Comparison of ENCODE assay signal across 10 mouse cellular contexts in the genomic region with DNA sequence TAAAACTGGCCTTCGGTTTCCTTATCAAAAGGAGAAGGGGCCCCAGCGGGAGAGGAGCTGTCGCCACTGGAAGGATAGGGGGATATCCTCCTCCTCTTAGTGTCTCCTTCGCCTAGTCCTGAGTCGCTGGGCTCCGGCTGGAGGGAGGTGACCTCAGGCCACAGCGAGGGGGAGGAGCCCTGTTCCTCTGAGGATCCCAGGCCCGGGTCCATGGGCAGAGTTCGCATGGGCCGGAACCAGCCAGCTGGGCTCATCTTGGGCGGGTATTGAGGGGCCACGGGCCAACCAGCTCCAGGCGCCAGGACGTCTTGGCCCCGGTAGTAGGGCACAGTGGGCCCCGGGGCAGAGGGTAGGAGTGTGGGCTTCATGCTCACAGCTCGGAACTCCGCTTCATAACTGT. TPM values are rescaled to one million over a fixed set of nuclear protein-coding genes. Genes with fewer than 3 reads are reported as not detected.
DNase-seq lines count a peak whose midpoint lies in the region; ATAC-seq lines count a peak whose summit lies in the region.
"Had no signal": no experiment of that assay in that cellular context is flagged by ENCODE, and none has a peak within 500 bp of the region (broad histone marks: within the 10 kb centered on the region; RNA-seq: fewer than 3 reads in every experiment).

No protein-coding gene starts in this region.

- H3K27me3 ChIP-seq in midbrain, embryonic 10.5 days (ENCODE audit: low read depth, poor library complexity, severe bottlenecking): peaks cover 48% of the 10 kb centered on the region
- peaks cover 12% of the 10 kb centered on the region; the same call in 1 of the 2 replicates for H3K27me3 ChIP-seq in midbrain, embryonic 16.5 days (ENCODE audit: control insufficient read depth, insufficient read depth, low read depth, low read length)
- H3K27me3 ChIP-seq in heart, embryonic 10.5 days (ENCODE audit: insufficient read depth, poor library complexity, severe bottlenecking): peaks cover 66% of the 10 kb centered on the region
- peaks cover 36% of the 10 kb centered on the region for H3K27me3 ChIP-seq in kidney, embryonic 15.5 days

- no peak for ATAC-seq in midbrain, embryonic 16.5 days
- no peak for ATAC-seq in kidney, embryonic 15.5 days (replicated peaks; ENCODE audit: low FRiP score)

- no peak overlapping the region for H3K27ac ChIP-seq in midbrain, embryonic 10.5 days (replicated peaks)
- no peak overlapping the region for H3K27ac ChIP-seq in midbrain, embryonic 16.5 days (ENCODE audit: low read length)
- no peak overlapping the region for H3K27ac ChIP-seq in heart, embryonic 10.5 days
- no peak overlapping the region for H3K27ac ChIP-seq in kidney, embryonic 15.5 days
- H3K27ac ChIP-seq: embryonic facial prominence, embryonic 15.5 days had no signal

- DNase-seq in midbrain, embryonic 10.5 days (ENCODE audit: low spot score): no peak
- no peak for DNase-seq in heart, embryonic 10.5 days (ENCODE audit: low spot score)
- peak; percentile 24 for DNase-seq in skeletal muscle tissue, adult 2 months (ENCODE audit: low read depth, low spot score)
- DNase-seq in thymus, postnatal 36 days: no peak
- no peak for DNase-seq in layer of hippocampus, adult 9-10 months (ENCODE audit: low spot score)
- DNase-seq in thymus, postnatal 4 days: no peak

- H3K36me3 ChIP-seq in midbrain, embryonic 10.5 days: no peaks in the 10 kb centered on the region
- no peaks in the 10 kb centered on the region for H3K36me3 ChIP-seq in midbrain, embryonic 16.5 days (ENCODE audit: control insufficient read depth, insufficient read depth, low read length)
- no peaks in the 10 kb centered on the region for H3K36me3 ChIP-seq in heart, embryonic 10.5 days
- no peaks in the 10 kb centered on the region for H3K36me3 ChIP-seq in kidney, embryonic 15.5 days
- H3K36me3 ChIP-seq: embryonic facial prominence, embryonic 15.5 days had no signal

- peaks cover 6% of the 10 kb centered on the region for H3K4me1 ChIP-seq in midbrain, embryonic 10.5 days
- no peaks in the 10 kb centered on the region for H3K4me1 ChIP-seq in midbrain, embryonic 16.5 days (ENCODE audit: control insufficient read depth, insufficient read depth, low read length)
- peaks cover 11% of the 10 kb centered on the region for H3K4me1 ChIP-seq in heart, embryonic 10.5 days
- H3K4me1 ChIP-seq in kidney, embryonic 15.5 days: peaks cover 9% of the 10 kb centered on the region; the same call in 1 of the 2 replicates
- H3K4me1 ChIP-seq: embryonic facial prominence, embryonic 15.5 days had no signal

- peak overlapping the region; percentile 21; the same call in 1 of the 2 replicates for H3K4me3 ChIP-seq in midbrain, embryonic 10.5 days
- H3K4me3 ChIP-seq in midbrain, embryonic 16.5 days (ENCODE audit: low read depth, low read length): no peak overlapping the region
- H3K4me3 ChIP-seq in heart, embryonic 10.5 days: peak overlapping the region; percentile 29; the same call in 1 of the 2 replicates
- H3K4me3 ChIP-seq in kidney, embryonic 15.5 days (replicated peaks): peak overlapping the region; percentile 11; the same call in 1 of the 2 replicates
- H3K4me3 ChIP-seq: embryonic facial prominence, embryonic 15.5 days had no signal

- H3K9ac ChIP-seq in midbrain, embryonic 16.5 days (ENCODE audit: low read depth, low read length): no peak overlapping the region
- H3K9ac ChIP-seq in kidney, embryonic 15.5 days: 0 out of 2 replicates have a peak overlapping the region, but pooled peaks have one; percentile 10
- H3K9ac ChIP-seq: embryonic facial prominence, embryonic 15.5 days had no signal

- WGBS in midbrain, embryonic 10.5 days: 31% methylated on average over 18 of the region's 18 CpGs
- WGBS in midbrain, embryonic 16.5 days: 32% methylated on average over 17 of the region's 18 CpGs
- WGBS in heart, embryonic 10.5 days: 9% methylated on average over 18 of the region's 18 CpGs
- WGBS in kidney, embryonic 15.5 days: 18% methylated on average over 18 of the region's 18 CpGs

- no peak overlapping the region for H3K4me2 ChIP-seq in midbrain, embryonic 16.5 days (ENCODE audit: low read length)
- H3K4me2 ChIP-seq in kidney, embryonic 15.5 days: peak overlapping the region; percentile 46
- H3K4me2 ChIP-seq: embryonic facial prominence, embryonic 15.5 days had no signal

- H3K9me3 ChIP-seq in midbrain, embryonic 10.5 days (replicated peaks): no peaks in the 10 kb centered on the region
- no peaks in the 10 kb centered on the region for H3K9me3 ChIP-seq in midbrain, embryonic 16.5 days (replicated peaks; ENCODE audit: control insufficient read depth, low read length, poor library complexity, severe bottlenecking)
- H3K9me3 ChIP-seq in heart, embryonic 10.5 days: no peaks in the 10 kb centered on the region
- no peaks in the 10 kb centered on the region for H3K9me3 ChIP-seq in kidney, embryonic 15.5 days (replicated peaks)
- H3K9me3 ChIP-seq: embryonic facial prominence, embryonic 15.5 days had no signal

RNA-seq across cellular contexts. Expression of gene Tbx21, which starts 16.3 kb away (rescaled TPM):
- 0.10 and 0.25 TPM in 2 replicates for polyA plus RNA-seq in midbrain, embryonic 10.5 days (2016; fragmentation: Nextera tagmentation; extraction: Ambion mirVana)
- polyA plus RNA-seq in midbrain, embryonic 16.5 days (2015; fragmentation: Nextera tagmentation; extraction: Ambion mirVana): 0.16 TPM in 2 replicates
- 0.21 TPM in 1 of 2 replicates, not detected in the other for polyA plus RNA-seq in heart, embryonic 10.5 days (2016; fragmentation: Nextera tagmentation; extraction: Ambion mirVana)
- polyA plus RNA-seq in kidney, embryonic 15.5 days (2015; fragmentation: Nextera tagmentation; extraction: Ambion mirVana): 0.14 and 0.27 TPM in 2 replicates
- polyA plus RNA-seq: intestine, embryonic 14.5 days had no signal

RNA-seq across cellular contexts. Expression of gene Osbpl7, which starts 48.4 kb away (rescaled TPM):
- 8.4 and 9.8 TPM in 2 replicates for polyA plus RNA-seq in midbrain, embryonic 10.5 days (2016; fragmentation: Nextera tagmentation; extraction: Ambion mirVana)
- polyA plus RNA-seq in midbrain, embryonic 16.5 days (2015; fragmentation: Nextera tagmentation; extraction: Ambion mirVana): 11.9 and 12.8 TPM in 2 replicates
- 6.5 and 9.4 TPM in 2 replicates for polyA plus RNA-seq in heart, embryonic 10.5 days (2016; fragmentation: Nextera tagmentation; extraction: Ambion mirVana)
- 8.8 and 12.7 TPM in 2 replicates for polyA plus RNA-seq in kidney, embryonic 15.5 days (2015; fragmentation: Nextera tagmentation; extraction: Ambion mirVana)

RNA-seq across cellular contexts. Expression of gene Tbkbp1, which starts 52.5 kb away (rescaled TPM):
- polyA plus RNA-seq in midbrain, embryonic 10.5 days (2016; fragmentation: Nextera tagmentation; extraction: Ambion mirVana): 4.3 and 4.9 TPM in 2 replicates
- 7.7 and 8.2 TPM in 2 replicates for polyA plus RNA-seq in midbrain, embryonic 16.5 days (2015; fragmentation: Nextera tagmentation; extraction: Ambion mirVana)
- 7.6 and 8.4 TPM in 2 replicates for polyA plus RNA-seq in heart, embryonic 10.5 days (2016; fragmentation: Nextera tagmentation; extraction: Ambion mirVana)
- polyA plus RNA-seq in kidney, embryonic 15.5 days (2015; fragmentation: Nextera tagmentation; extraction: Ambion mirVana): 5.5 and 5.8 TPM in 2 replicates

RNA-seq across cellular contexts. Expression of gene Mrpl10, which starts 57.4 kb away (rescaled TPM):
- 81.1 and 82.9 TPM in 2 replicates for polyA plus RNA-seq in midbrain, embryonic 10.5 days (2016; fragmentation: Nextera tagmentation; extraction: Ambion mirVana)
- 58.9 and 59.1 TPM in 2 replicates for polyA plus RNA-seq in midbrain, embryonic 16.5 days (2015; fragmentation: Nextera tagmentation; extraction: Ambion mirVana)
- 82.7 and 93.1 TPM in 2 replicates for polyA plus RNA-seq in heart, embryonic 10.5 days (2016; fragmentation: Nextera tagmentation; extraction: Ambion mirVana)
- polyA plus RNA-seq in kidney, embryonic 15.5 days (2015; fragmentation: Nextera tagmentation; extraction: Ambion mirVana): 90.0 and 91.3 TPM in 2 replicates

RNA-seq across cellular contexts. Expression of gene Lrrc46, which starts 57.6 kb away (rescaled TPM):
- 3.0 and 3.1 TPM in 2 replicates for polyA plus RNA-seq in midbrain, embryonic 10.5 days (2016; fragmentation: Nextera tagmentation; extraction: Ambion mirVana)
- 3.4 and 4.0 TPM in 2 replicates for polyA plus RNA-seq in midbrain, embryonic 16.5 days (2015; fragmentation: Nextera tagmentation; extraction: Ambion mirVana)
- polyA plus RNA-seq in heart, embryonic 10.5 days (2016; fragmentation: Nextera tagmentation; extraction: Ambion mirVana): 0.28 and 0.35 TPM in 2 replicates
- 1.0 and 1.5 TPM in 2 replicates for polyA plus RNA-seq in kidney, embryonic 15.5 days (2015; fragmentation: Nextera tagmentation; extraction: Ambion mirVana)
